Mouse (Mus musculus): ENCODE measurements at regions not wholly inside any gene's neighbourhood (a gene's known extent, or its start where the extent isn't known, plus 50 kb on each side); places are given as distances from the start of the nearest gene placed in this dataset.
"Not testable (repeated sequence)": the region's sequence is repeated elsewhere in the genome, so short reads cannot be mapped to it uniquely, and the experiment has no call there.

GRCm38 (mm10) chr16:50533881-50534280, 57.1 kb downstream of the Ccdc54 start:
- ATAC-seq (ENCODE audit: low TSS enrichment), result no peak

GRCm38 (mm10) chr16:50529511-50530416, 61.2 kb downstream of the Ccdc54 start:
- ATAC-seq (ENCODE audit: low TSS enrichment), result peak; percentile 62

GRCm38 (mm10) chr16:50528677-50529510, 62.1 kb downstream of the Ccdc54 start:
- peak; percentile 80 for ATAC-seq (ENCODE audit: low TSS enrichment)

GRCm38 (mm10) chr16:50528355-50528676, 62.6 kb downstream of the Ccdc54 start:
- ATAC-seq (ENCODE audit: low TSS enrichment), result peak; percentile 20

- ATAC-seq (ENCODE audit: low TSS enrichment), result not testable (repeated sequence)
These were observed 64.0 kb downstream of the Ccdc54 start for GRCm38 (mm10) chr16:50526930-50527329.

- no peak for ATAC-seq (ENCODE audit: low TSS enrichment)
These were observed 65.0 kb downstream of the Ccdc54 start for GRCm38 (mm10) chr16:50525934-50526366.

- no peak for ATAC-seq (ENCODE audit: low TSS enrichment)
These were observed 65.5 kb downstream of the Ccdc54 start for GRCm38 (mm10) chr16:50525504-50525903.

GRCm38 (mm10) chr16:50519610-50520009, 71.3 kb downstream of the Ccdc54 start:
- no peak for ATAC-seq (ENCODE audit: low TSS enrichment)

- ATAC-seq (ENCODE audit: low TSS enrichment), result no peak
These were observed 74.4 kb downstream of the Ccdc54 start for GRCm38 (mm10) chr16:50516579-50516978.

- ATAC-seq (ENCODE audit: low TSS enrichment), result no peak
These were observed 75.9 kb downstream of the Ccdc54 start for GRCm38 (mm10) chr16:50515039-50515438.

- ATAC-seq (ENCODE audit: low TSS enrichment), result no peak
These were observed 78.9 kb downstream of the Ccdc54 start for GRCm38 (mm10) chr16:50512080-50512479.

GRCm38 (mm10) chr16:50509529-50509895, 77.3 kb upstream of the Bbx start:
- no peak for ATAC-seq (ENCODE audit: low TSS enrichment)

- ATAC-seq (ENCODE audit: low TSS enrichment), result no peak
These were observed 76.7 kb upstream of the Bbx start for GRCm38 (mm10) chr16:50508673-50509528.

- ATAC-seq (ENCODE audit: low TSS enrichment), result no peak
These were observed 72.4 kb upstream of the Bbx start for GRCm38 (mm10) chr16:50504619-50505018.

- ATAC-seq (ENCODE audit: low TSS enrichment), result no peak
These were observed 66.7 kb upstream of the Bbx start for GRCm38 (mm10) chr16:50498909-50499308.

GRCm38 (mm10) chr16:50493662-50494061, 61.5 kb upstream of the Bbx start:
- no peak for ATAC-seq (ENCODE audit: low TSS enrichment)

GRCm38 (mm10) chr16:50489244-50489643, 57.1 kb upstream of the Bbx start:
- no peak for ATAC-seq (ENCODE audit: low TSS enrichment)

GRCm38 (mm10) chr16:50482360-50482786, 50.2 kb upstream of the Bbx start:
- no peak for ATAC-seq (ENCODE audit: low TSS enrichment)

All from frontal cortex, adult (tissue).